Mouse (Mus musculus) cerebellum, adult (tissue): ENCODE measurements around the gene Serinc3.
A peak's percentile ranks its signal among the peaks of the same experiment; 100 is the strongest.
"Not testable (repeated sequence)": the region's sequence is repeated elsewhere in the genome, so short reads cannot be mapped to it uniquely, and the experiment has no call there.

Experiments used
- ATAC-seq: cut with Nextera tagmentation; 2 replicates; pipeline ENCODE4 v1.9.2; 2017; ENCODE audit warnings: mild to moderate bottlenecking, moderate library complexity, mixed read lengths; ENCODE audit not compliant: insufficient number of reproducible peaks, low FRiP score, low TSS enrichment

Serinc3 gene

DNA sequence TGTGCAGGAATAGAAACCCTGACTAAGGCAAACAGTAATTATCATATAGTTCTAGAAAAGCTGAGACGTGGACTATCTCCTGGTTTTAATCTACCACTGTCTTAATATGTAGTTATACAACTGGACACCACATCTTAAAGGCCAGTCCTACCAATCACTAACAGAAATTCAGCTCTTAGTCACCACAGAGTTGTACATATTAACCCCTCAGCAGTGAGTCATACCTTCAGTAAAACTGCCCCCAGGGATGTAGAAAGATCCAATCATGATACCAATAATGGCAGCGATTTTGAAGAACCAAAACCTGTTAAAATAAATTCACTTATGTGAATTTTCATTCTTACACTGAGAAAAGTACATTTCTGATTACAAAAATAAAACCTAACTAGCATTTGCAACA, 10.7 kb downstream of the Serinc3 start:
- ATAC-seq, result no peak

DNA sequence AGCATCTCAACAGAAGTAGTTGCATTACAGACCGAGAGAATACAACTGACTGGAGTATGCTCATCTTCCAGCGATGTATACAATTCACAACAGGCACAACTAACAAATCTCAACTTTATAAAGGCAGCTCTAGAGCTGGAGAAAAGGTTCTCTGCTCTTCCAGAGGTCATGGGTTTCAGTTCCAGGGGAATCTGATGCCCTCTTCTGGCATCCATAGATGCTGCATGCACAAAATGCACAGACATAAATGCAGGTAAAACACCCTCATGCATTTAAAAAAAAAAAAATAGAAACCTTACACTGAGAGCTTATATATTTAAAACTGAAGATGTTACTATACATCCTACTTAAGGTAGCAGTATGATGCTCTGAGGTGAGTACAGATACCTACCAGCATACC, 13.2 kb downstream of the Serinc3 start:
- no peak for ATAC-seq

GRCm38 (mm10) chr2:163631223-163631622, 13.7 kb downstream of the Serinc3 start:
- no peak for ATAC-seq

GRCm38 (mm10) chr2:163621401-163621800, 23.5 kb downstream of the Serinc3 start:
- ATAC-seq, result not testable (repeated sequence)

DNA sequence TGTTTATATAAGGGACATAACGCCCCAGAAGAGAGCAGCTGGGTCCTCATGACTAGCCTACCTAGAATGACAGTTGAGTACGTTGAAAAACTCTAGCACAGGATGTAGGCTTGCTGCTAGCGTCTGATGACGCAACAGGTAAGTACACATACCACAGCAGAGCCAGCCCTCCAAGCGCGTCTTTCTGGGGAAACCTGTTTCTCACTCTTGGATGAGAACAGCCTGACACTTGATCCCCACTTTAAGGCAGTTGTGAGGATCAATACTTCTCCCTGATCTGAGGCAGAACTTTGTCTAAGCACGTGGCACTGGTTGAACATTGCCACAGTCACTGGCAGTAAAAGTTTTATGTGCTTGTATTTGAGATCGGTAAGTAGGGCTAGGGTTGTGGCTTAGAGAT, 24.5 kb downstream of the Serinc3 start:
- no peak for ATAC-seq

DNA sequence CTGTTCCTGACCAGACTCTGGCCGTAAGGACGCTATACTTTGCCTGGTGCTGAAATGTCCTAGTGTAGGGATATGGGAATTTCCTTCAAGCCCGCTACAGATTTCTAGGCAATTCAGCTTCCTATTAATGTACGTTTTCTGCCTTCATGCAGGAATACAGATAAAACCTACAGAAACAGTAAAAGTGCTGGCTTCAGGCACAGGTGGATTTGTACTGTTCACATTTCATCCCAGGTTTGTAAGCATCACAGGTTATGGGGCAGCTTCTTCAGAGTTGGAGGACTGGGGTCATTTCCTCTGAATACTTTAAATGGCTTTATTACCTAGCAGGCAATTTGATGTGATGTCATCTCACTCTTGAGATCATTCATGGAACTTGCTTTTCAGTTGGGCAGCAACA, 27.1 kb downstream of the Serinc3 start:
- ATAC-seq, result no peak

DNA sequence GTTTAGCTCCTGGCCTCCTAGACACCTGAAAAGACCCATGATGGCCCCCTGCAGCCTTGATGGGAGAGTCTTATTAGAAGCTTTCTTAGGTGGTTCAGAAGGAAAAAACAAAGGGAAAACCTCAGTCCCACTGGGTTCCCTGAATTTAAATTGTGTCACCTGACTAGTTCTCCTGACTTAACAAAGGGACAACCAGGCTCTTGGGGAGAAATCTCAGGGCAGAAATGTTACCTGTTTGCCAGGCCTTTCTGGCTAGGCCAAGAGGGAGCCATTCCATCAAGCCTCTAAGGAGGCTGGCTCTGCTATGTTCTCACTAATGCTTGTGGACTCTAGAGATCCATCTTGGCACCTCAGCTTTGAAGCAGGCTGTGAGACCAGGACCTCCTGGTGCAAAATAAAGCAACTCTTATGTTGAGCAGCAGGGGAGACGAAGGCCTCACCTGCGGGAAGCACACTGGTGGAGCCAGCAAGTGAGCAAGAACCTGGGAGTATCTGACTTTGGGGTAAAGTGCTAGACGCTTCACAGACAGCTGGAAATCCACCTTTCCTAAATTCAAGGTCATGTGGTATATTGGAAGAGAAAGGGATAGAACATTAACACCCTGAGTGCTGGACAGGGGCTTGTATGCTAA, 27.6 kb downstream of the Serinc3 start:
- ATAC-seq, result no peak

DNA sequence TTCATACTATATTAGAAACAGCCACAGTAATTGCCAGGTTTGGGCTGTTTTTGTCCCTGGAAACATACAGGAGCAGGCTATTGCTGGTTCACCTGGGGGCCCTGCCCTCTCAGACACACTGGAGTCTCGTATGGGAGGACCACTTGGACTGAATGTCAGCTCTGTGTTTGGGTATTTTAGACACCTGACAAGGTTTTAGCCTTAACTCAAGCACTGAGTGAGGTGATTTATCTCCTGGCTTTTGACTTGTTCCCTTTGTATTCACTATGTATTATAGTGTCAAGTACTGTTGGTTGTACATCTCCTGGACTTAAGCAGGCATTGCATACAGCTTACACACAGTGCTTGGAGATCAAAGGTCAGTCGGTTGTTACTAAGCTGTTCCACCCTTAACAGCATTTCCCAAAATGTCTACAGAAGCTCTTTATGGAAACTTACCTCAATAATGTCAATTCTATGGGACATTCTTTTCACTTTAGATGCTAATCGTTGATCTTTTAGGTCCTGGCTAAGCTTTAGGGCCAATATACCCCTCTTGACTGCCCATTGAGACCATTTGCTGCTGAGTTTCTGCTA, 28.2 kb downstream of the Serinc3 start:
- ATAC-seq, result no peak

GRCm38 (mm10) chr2:163615906-163616651, 28.9 kb downstream of the Serinc3 start:
- no peak for ATAC-seq

DNA sequence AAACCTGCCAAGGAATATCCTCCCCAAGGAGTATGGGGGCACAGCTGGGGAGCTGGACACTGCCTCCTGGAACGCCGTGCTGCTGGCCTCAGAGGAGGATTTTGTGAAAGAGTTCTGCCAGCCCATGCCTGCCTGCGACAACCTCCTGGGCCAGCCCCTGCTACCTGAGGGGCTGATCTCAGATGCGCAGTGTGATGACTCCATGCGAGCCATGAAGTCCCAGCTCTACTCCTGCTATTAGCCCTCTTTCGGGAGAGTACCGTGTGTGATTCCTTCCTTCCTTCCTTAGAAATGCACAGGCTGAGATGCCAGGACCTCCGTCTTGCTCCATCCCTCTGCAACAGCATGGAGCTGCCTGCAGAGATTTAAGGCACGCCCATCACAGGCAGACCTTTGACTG, 29.5 kb downstream of the Serinc3 start:
- no peak for ATAC-seq

DNA sequence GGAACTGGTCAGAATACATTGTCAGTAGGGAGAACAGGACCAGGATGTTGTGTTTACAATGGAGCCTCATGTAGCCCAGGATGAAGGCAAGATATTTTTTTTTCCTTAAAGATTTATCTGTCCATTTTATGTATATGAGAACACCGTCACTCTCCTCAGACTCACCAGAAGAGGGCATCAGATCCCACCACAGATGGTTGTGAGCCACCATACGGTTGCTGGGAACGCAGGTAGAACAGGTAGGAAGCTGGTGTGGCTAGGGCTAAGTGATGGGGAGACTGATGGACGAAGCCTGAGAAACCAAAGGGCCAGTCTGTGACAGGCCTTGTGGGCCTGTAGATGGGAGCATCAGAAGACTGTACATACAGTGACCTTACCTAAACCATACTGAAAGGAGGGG, 30.9 kb downstream of the Serinc3 start:
- no peak for ATAC-seq

DNA sequence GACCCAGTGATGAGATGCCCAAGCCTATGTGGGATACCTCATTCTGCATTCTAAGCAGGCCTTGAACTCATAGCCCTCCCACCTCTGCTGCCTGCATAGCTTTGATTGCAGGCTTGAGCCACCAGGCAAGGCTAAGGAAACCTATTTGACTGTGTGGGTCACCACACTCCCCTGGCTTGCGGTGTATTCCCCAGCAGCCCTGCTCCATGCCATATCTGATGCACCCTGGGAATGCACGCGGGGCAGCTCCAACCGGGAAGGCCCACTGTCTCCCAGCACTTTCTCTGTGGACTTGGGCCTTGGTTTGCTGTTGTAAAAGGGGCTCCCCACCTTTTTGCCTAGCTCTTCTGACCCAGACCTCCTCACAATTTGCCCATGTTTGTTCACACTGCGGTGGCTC, 31.7 kb downstream of the Serinc3 start:
- no peak for ATAC-seq

GRCm38 (mm10) chr2:163611176-163611575, 33.8 kb downstream of the Serinc3 start:
- ATAC-seq, result no peak

DNA sequence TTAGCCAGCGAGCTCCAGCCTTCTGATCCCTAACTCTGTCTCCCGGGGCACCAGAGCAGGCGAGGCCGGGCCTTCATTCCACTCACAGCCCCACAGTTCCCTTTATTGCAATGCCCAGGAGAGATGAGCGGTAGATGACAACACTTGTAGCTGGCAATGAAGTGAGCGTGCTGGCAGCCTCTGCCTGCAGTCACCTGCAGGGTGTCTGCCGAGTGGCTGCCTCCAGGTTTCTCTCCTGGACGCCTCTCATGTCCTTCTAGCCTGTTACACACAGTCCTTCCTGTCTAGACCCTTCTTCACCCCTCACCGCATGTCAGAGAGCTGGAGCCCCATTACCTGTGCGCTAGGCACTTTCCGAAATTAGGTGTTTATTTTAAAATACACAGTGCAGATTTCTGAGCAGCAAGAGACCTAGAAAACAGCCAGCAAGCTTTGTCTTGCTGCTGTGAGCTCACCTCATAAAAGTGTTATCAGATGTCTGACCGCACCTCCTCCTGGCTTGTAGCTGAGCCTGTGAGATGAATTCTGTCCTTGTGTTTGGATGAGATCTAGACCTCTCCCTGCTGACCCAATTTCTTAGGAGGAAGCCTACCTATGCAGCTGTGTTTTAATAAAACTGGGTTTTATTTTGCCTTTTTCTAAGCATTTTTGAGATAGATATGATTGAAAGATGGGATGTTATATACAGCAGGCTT, 35.5 kb downstream of the Serinc3 start:
- ATAC-seq, result peak; percentile 70

- no peak for ATAC-seq
These were observed 36.9 kb downstream of the Serinc3 start for GRCm38 (mm10) chr2:163608008-163608407.

GRCm38 (mm10) chr2:163606161-163606560, 38.8 kb downstream of the Serinc3 start:
- ATAC-seq, result no peak

GRCm38 (mm10) chr2:163602101-163602971, 42.6 kb downstream of the Serinc3 start, which contains the start of gene Ttpal:
Gene Ttpal (plus strand): TSS chr2:163602314.
- peak; percentile 89 for ATAC-seq

GRCm38 (mm10) chr2:163601712-163602100, 43.2 kb downstream of the Serinc3 start:
- ATAC-seq, result no peak

- no peak for ATAC-seq
These were observed 43.9 kb downstream of the Serinc3 start for GRCm38 (mm10) chr2:163601066-163601465.

DNA sequence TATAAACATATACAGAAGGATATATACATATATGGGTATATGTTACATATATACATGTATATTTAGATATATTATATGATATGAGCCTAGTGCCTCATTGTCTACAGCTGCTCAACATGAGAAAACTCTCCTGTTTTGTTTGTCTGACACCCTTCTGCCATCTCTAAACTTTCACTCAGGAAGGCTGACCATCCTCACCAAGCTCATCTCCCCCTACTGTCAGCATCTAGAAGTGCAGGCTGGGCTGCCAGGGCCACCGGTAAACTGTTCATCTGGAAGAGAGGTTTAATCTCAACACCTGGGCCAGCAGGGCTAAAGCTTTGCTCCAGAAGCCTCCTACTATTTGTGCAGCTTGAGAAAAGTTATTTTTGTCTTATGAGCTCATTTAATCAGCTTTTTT, 45.7 kb downstream of the Serinc3 start:
- no peak for ATAC-seq
